Mouse (Mus musculus): ENCODE data around the gene Ssbp4. TPM values are rescaled to one million over a fixed set of nuclear protein-coding genes. Genes with fewer than 3 reads are reported as not detected.

Ssbp4 gene
- total and polyA plus RNA-seq, 3 experiments = 84.9 to 212 TPM; not detected in 1

GRCm38 (mm10) chr8:70645501-70646224 lies 37.0 kb upstream of the Ssbp4 start:
- Histone ChIP-seq H3K4me1 (ENCODE audit: control insufficient read depth in 1 of 2, insufficient read depth in 2 of 2, low read length in 2 of 2) (peaks cover 9 to 30% of the 10 kb centered on the region in 2 experiments), H3K27me3 (ENCODE audit: control insufficient read depth in 1 of 2, insufficient read depth in 2 of 2, low read length in 2 of 2) (no peaks in the 10 kb centered on the region), H3K9me3 (replicated peaks; ENCODE audit: insufficient read depth, low read length) (no peaks in the 10 kb centered on the region), H3K9ac (ENCODE audit: control insufficient read depth, low read depth, low read length, poor library complexity, severe bottlenecking) (no peak overlapping the region), H3K36me3 (ENCODE audit: control insufficient read depth in 1 of 2, insufficient read depth in 2 of 2, low read length in 2 of 2) (peaks cover 0 to 24% of the 10 kb centered on the region in 2 experiments; a peak in 2 of 4 replicates), H3K79me2 (ENCODE audit: control insufficient read depth, insufficient read depth, low read length, poor library complexity) (no peaks in the 10 kb centered on the region), H3K4me3 (ENCODE audit: control insufficient read depth in 1 of 2, insufficient read depth in 1 of 2, low read depth in 2 of 2, low read length in 2 of 2) (no peak overlapping the region), H3K27ac (ENCODE audit: control insufficient read depth, low read depth, low read length) (no peak overlapping the region)
- TF ChIP-seq ZMIZ1 (IDR thresholded peaks at IDR 0.05; ENCODE audit: low read depth, low read length) = 0 out of 2 replicates have a peak, but pooled peaks have one; percentile 27
- no peak for TF ChIP-seq TCF12 (IDR thresholded peaks at IDR 0.05; ENCODE audit: low read depth, low read length)
- DNase-seq (ENCODE audit: low read depth, low spot score) = no peak

- no peaks in the 10 kb centered on the region for H3K9me3 ChIP-seq (replicated peaks; ENCODE audit: insufficient read depth, low read length)
- DNase-seq (ENCODE audit: low read depth, low spot score) = peak; percentile 68
- peaks cover 0 to 13% of the 10 kb centered on the region in 2 experiments; a peak in 2 of 4 replicates for H3K36me3 ChIP-seq (ENCODE audit: control insufficient read depth in 1 of 2, insufficient read depth in 2 of 2, low read length in 2 of 2)
- peaks cover 6 to 19% of the 10 kb centered on the region in 2 experiments for H3K4me1 ChIP-seq (ENCODE audit: control insufficient read depth in 1 of 2, insufficient read depth in 2 of 2, low read length in 2 of 2)
- TF ChIP-seq MXI1 (IDR thresholded peaks at IDR 0.05; ENCODE audit: low read depth, low read length) (no peak), CHD1 (IDR thresholded peaks at IDR 0.05; ENCODE audit: low read depth, low read length) (no peak), ELF1 (IDR thresholded peaks at IDR 0.05; ENCODE audit: low read depth, low read length) (no peak), USF2 (IDR thresholded peaks at IDR 0.05; ENCODE audit: borderline replicate concordance in 1 of 2, insufficient read depth in 1 of 2, low read depth in 1 of 2, low read length in 2 of 2) (no peak), ZNF384 (IDR thresholded peaks at IDR 0.05; ENCODE audit: low read depth, low read length) (peak; percentile 78), SMC3 (IDR thresholded peaks at IDR 0.05; ENCODE audit: low read depth, low read length) (0 out of 2 replicates have a peak, but pooled peaks have one; percentile 15), TCF12 (IDR thresholded peaks at IDR 0.05; ENCODE audit: low read depth, low read length) (no peak), MAX (IDR thresholded peaks at IDR 0.05; ENCODE audit: low read length) (no peak), USF1 (IDR thresholded peaks at IDR 0.05; ENCODE audit: low read depth, low read length) (no peak), CHD2 (IDR thresholded peaks at IDR 0.05; ENCODE audit: low read length) (no peak), SIN3A (IDR thresholded peaks at IDR 0.05; ENCODE audit: low read length) (no peak), ZC3H11A (IDR thresholded peaks at IDR 0.05; ENCODE audit: low read depth, low read length) (no peak), CTCF (IDR thresholded peaks at IDR 0.05 in 2 of 3, conservative IDR thresholded peaks at IDR 0.05 in 1 of 3; ENCODE audit: control insufficient read depth in 1 of 3, insufficient read depth in 1 of 3, low read depth in 2 of 3, low read length in 3 of 3, poor library complexity in 1 of 3, severe bottlenecking in 1 of 3) (peak; percentile 29 to 57 (median 45); a peak in 5 of 6 replicates), ETS1 (IDR thresholded peaks at IDR 0.05; ENCODE audit: low read depth, low read length) (no peak), MYC (IDR thresholded peaks at IDR 0.05; ENCODE audit: low read depth, low read length) (no peak), MYB (IDR thresholded peaks at IDR 0.05; ENCODE audit: low read depth, low read length) (no peak), E2F4 (IDR thresholded peaks at IDR 0.05; ENCODE audit: borderline replicate concordance, low read depth, low read length) (no peak), GABPA (IDR thresholded peaks at IDR 0.05; ENCODE audit: low read depth, low read length) (no peak), POLR2AphosphoS5 (IDR thresholded peaks at IDR 0.05; ENCODE audit: borderline replicate concordance, low read depth, low read length) (no peak)
- no peak overlapping the region for H3K4me3 ChIP-seq (ENCODE audit: control insufficient read depth in 1 of 2, insufficient read depth in 1 of 2, low read depth in 2 of 2, low read length in 2 of 2)
- H3K9ac ChIP-seq (ENCODE audit: control insufficient read depth, low read depth, low read length, poor library complexity, severe bottlenecking) = no peak overlapping the region
- no peaks in the 10 kb centered on the region for H3K27me3 ChIP-seq (ENCODE audit: control insufficient read depth in 1 of 2, insufficient read depth in 2 of 2, low read length in 2 of 2)
- no peak overlapping the region for H3K27ac ChIP-seq (ENCODE audit: control insufficient read depth, low read depth, low read length)
- no peaks in the 10 kb centered on the region for H3K79me2 ChIP-seq (ENCODE audit: control insufficient read depth, insufficient read depth, low read length, poor library complexity)
Measured at GRCm38 (mm10) chr8:70644065-70644464, 35.4 kb upstream of the Ssbp4 start.

Data from MEL (cell line).